Mouse (Mus musculus) ovary, adult 18-20 months (tissue): Measurements from ENCODE around the gene Kdm6b.

ENCODE experiments used
- DNase-seq: peaks from one replicate; pipeline ENCODE4 v3.0.0; 2022; ENCODE audit warnings: low spot score, mixed read lengths

Kdm6b gene

GRCm38 (mm10) chr11:69418481-69419442 is 5.3 kb upstream of the Kdm6b start:
- DNase-seq, result peak; percentile 96

- DNase-seq, result peak; percentile 93
These were observed 4.2 kb upstream of the Kdm6b start for GRCm38 (mm10) chr11:69417449-69418384.

DNA sequence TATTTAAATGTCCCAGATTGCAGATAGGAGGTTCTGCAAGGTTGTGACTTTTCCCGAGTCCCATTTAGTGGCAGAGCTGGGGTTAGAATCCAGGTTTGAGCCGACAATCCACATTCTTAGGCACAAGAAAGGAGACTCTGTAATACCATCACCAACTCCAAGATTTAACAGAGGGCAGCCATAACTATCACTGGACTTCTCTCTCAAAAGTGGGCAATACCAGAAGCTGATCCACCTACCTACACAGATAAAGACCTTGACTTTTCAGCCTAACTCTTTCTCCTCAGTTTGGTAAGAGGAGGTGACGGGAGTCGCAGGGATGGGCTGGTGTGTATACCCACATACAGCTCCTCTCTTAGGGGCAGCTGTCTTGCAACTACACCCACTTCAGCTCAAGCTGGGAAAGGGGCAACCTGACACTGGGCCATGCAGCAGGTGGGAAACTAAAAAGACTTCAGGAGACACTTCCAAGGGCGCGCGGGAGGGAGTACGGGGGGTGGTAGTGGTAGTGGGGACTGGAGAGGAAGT is 3.5 kb upstream of the Kdm6b start:
- DNase-seq, result no peak

DNA sequence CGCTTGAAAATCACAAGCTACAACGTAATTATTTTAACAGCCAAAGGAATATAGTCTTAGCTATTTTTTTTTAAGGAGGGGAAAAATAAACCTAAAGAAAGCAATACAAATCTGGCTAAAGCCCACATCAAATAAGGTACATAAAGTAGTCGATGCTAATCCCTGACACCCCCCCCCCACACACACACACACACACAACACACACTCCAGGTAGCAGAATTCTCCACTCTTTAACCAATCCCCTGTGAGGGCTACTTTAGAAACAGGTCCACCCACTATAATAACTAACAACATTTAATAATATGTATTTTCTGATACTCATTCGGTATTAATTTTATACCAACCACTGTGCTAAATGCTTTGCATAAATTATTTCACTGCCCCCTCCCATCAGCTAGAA is 3.0 kb upstream of the Kdm6b start:
- DNase-seq, result no peak

DNA sequence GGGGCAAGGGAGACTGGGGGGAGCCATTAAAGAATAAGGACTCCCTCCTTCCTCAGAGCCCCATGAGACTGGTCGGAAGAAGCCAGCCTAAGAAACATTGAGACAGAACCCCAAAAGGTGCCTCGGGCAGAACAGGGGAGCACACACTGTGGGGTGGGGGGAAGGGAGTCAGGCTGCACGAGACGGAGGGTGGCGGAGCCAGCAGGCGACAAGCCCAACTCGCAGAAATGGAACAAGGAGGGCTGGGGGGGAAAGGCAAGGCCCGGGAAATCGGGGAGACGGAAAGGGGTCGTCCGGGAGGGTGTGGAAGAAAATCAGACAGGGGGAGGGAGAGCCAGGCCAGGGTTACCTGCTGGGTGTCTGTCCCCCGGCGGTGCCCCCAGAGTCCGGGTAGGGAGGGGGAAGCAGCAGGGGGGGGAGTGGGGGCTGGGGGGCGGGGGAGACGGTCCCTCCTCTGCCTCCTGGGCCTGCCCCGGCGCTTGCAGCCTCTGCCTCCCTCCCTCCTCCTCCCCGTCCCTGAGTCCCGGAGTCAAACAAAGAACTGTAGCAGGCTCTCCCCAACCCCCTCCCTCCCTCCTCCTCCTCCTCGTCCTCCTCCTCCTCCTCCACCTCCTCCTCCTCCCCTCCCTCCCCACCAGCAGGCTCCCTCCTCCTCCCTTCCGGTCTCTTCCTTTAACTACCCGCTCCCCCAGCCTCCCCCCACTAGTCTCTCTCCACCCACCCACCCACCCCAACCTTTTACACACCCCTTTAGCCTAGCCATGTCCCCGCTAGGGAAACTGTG is 2.4 kb upstream of the Kdm6b start:
- DNase-seq, result peak; percentile 79

DNA sequence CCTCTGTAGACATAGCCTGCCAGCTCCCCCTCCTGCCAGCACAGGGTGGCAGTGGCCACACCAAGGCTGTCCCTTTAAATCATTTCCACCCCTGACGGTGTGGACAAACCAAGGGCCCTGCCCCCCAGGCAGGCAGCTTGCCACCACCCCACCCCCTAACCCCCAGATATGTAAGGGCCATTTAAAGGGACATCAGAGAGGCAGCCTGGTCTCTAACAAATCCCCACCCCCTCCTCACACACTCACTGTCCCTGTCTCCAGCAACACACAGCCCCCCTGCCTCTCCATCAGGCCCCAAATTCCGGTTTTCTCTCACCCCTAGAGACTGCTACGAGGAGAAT is 1.8 kb upstream of the Kdm6b start:
- peak; percentile 70 for DNase-seq

GRCm38 (mm10) chr11:69414421-69415326 is 1.2 kb upstream of the Kdm6b start:
- DNase-seq, result no peak

DNA sequence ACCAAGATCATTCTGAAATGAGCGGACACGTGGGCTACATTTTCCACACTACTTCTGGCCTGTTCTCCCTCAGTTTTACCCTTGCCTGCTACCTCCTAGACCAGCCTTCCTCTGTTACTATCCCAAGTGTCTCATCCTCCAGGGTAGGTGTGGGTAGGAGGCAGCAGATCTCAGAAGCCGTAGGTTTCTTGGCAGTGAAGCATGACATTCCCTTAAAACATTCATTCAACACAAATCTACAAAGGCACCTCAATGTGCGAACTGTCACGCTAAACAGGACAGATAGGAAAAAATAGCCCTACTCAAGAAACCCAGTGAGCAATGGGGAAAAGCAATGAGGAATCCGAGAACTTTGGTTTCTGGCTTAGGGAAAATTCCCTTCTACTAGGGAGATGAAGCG is 927 bp downstream of the Kdm6b start:
- no peak for DNase-seq

DNA sequence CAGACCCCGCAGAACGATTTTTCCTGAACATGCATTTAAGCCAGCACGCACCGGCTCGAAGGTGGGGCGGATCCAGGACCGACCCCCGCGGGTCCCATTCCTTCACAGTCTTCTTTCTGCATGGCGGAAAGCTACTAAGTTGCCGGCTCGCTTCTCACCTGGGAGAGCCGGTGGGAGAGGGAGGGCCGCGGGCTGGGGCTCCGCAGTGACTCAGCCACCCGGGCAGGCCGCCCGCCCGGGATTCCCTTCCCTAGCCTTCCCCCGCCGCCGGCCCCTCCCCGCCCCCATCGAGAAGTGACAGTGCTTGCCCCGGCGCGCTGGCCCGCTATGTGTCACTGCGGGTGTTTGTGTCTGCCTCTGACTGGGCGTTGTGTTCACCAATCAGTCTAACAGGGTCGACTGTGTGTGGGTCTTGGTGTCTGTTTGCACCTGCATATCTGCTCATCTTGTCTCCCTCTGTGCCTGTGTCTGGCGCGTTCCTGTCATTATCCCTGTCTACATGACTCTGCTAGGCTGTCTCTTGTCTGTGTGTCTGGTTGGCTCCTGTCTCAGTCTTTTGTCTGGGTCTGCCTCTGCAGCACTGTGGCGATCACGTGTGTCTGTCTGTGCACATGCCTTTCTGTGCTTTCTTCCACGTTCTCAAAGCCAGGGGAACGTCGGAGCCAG is 1.8 kb downstream of the Kdm6b start:
- DNase-seq, result peak; percentile 40

- DNase-seq, result peak; percentile 86
These were observed 2.4 kb downstream of the Kdm6b start for GRCm38 (mm10) chr11:69411073-69411535.

- DNase-seq, result peak; percentile 35
These were observed 3.0 kb downstream of the Kdm6b start for GRCm38 (mm10) chr11:69410310-69411072.

DNA sequence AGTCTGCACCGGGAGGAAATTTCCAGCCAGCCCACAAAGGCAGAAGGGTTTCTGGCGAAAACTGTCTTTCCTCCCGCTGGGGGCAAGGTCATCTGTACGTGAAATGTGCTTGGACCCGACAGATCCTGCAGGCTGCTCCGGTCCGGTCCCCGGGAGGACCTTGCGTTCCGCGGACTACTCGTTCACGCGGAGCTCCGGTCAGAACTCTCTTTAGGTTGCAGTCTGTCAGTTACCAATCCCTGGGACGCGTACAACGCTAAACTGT is 3.5 kb downstream of the Kdm6b start:
- DNase-seq, result no peak

GRCm38 (mm10) chr11:69409378-69410044 is 4.0 kb downstream of the Kdm6b start:
- peak; percentile 65 for DNase-seq

DNA sequence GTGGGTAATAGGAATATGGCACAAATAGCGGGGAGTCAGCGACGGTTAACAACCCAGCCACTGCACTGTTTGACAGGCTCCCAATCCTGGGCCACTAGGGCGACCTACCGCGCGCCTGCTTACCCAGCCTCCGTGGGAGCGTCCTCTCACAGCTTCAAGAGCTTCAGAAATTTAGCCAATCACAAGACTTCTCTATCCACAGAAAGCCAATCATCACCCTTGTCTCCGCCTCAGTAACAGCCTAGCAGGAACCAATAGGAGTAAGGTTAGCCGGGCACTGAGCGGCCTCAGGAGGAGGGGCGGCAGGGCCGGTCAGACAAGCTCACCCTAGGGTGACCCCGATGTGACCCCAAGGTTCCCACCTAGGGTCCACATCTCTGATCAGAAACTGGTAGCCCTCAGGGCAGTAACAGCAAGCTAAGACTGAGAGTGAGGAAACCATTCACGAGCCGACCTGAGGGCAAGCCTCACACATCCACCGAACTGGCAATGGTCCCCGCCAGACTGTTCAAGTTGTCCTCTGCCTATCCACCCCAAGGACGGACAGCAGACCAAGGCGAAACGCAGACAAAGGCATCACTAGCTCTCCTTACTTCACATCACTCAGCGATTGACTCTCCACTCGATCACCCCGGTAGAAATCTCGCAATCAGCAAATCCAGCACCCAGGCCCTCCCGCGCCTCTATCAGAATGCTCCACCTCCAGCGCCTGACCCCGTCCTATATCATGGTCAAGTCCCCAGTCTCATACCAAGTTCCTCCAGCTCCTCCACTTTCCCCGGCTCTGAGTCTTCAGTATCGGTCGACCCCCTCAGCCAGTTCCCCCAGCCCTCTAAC is 4.7 kb downstream of the Kdm6b start:
- peak; percentile 77 for DNase-seq

- no peak for DNase-seq
These were observed 5.8 kb downstream of the Kdm6b start for GRCm38 (mm10) chr11:69407724-69408004.

- DNase-seq, result no peak
These were observed 6.4 kb downstream of the Kdm6b start for GRCm38 (mm10) chr11:69406867-69407723.

DNA sequence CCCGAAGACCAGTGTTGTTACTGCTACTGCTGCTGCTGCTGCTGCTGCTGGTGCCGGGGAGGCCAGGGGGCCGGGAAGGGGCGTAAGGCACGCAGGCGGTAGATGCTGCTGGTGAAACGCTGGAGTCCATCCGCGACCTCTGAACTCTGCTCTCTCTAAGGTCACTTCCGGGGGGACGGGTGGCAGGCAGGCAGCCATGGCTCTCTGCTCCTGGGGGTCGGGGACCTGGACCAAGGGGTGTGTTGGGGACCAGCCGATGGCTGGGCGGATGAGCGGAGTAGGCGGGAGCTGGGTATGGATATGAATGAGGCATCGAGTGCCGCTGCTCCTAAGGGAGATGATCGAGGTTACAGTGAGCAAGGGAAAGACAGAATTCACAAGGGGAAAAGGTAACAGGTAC is 7.2 kb downstream of the Kdm6b start:
- peak; percentile 2 for DNase-seq
